Mouse (Mus musculus): ENCODE results near the gene Gm20696. TPM values are rescaled to one million over a fixed set of nuclear protein-coding genes. Genes with fewer than 3 reads are reported as not detected.
A peak's percentile ranks its signal among the peaks of the same experiment; 100 is the strongest.

The Gm20696 gene
- polyA plus RNA-seq, 1 experiment from 2014 or later = 0.99 TPM

- Histone ChIP-seq H3K4me3 (ENCODE audit: low read depth, low read length) (no peak overlapping the region), H3K4me1 (ENCODE audit: control insufficient read depth, insufficient read depth, low read length) (peaks cover 28% of the 10 kb centered on the region), H3K9ac (ENCODE audit: low read length) (no peak overlapping the region), H3K36me3 (ENCODE audit: control insufficient read depth, insufficient read depth, low read length) (no peaks in the 10 kb centered on the region), H3K27ac (ENCODE audit: low read depth, low read length) (no peak overlapping the region), H3K27me3 (replicated peaks; ENCODE audit: control insufficient read depth, insufficient read depth, low read length) (no peaks in the 10 kb centered on the region), H3K9me3 (replicated peaks; ENCODE audit: control insufficient read depth, low read length) (no peaks in the 10 kb centered on the region), H3K4me2 (ENCODE audit: low read length) (no peak overlapping the region)
- DNase-seq (ENCODE audit: low spot score) (no peak), ATAC-seq (no peak)
- 78% methylated on average over 7 of the region's 7 CpGs for WGBS
These were observed 287.4 kb downstream of the Gm20696 start for GRCm38 (mm10) chr6:99378997-99379710.

- no peaks in the 10 kb centered on the region for H3K27me3 ChIP-seq (replicated peaks; ENCODE audit: control insufficient read depth, insufficient read depth, low read length)
- H3K9ac ChIP-seq (ENCODE audit: low read length) = no peak overlapping the region
- H3K9me3 ChIP-seq (replicated peaks; ENCODE audit: control insufficient read depth, low read length) = no peaks in the 10 kb centered on the region
- whole genome bisulfite sequencing = 20% methylated on average over 4 of the region's 4 CpGs
- H3K36me3 ChIP-seq (ENCODE audit: control insufficient read depth, insufficient read depth, low read length) = no peaks in the 10 kb centered on the region
- H3K27ac ChIP-seq (ENCODE audit: low read depth, low read length) = no peak overlapping the region; the same call in 1 of the 2 replicates
- no peak overlapping the region for H3K4me3 ChIP-seq (ENCODE audit: low read depth, low read length)
- peaks cover 28% of the 10 kb centered on the region for H3K4me1 ChIP-seq (ENCODE audit: control insufficient read depth, insufficient read depth, low read length)
- H3K4me2 ChIP-seq (ENCODE audit: low read length) = no peak overlapping the region
- ATAC-seq (no peak), DNase-seq (ENCODE audit: low spot score) (peak; percentile 30)
These were observed 288.9 kb downstream of the Gm20696 start for GRCm38 (mm10) chr6:99377716-99378115.

GRCm38 (mm10) chr6:99377131-99377530, 289.5 kb downstream of the Gm20696 start:
- Histone ChIP-seq H3K36me3 (ENCODE audit: control insufficient read depth, insufficient read depth, low read length) (no peaks in the 10 kb centered on the region), H3K4me1 (ENCODE audit: control insufficient read depth, insufficient read depth, low read length) (peaks cover 28% of the 10 kb centered on the region), H3K27me3 (replicated peaks; ENCODE audit: control insufficient read depth, insufficient read depth, low read length) (no peaks in the 10 kb centered on the region), H3K9ac (ENCODE audit: low read length) (no peak overlapping the region), H3K4me2 (ENCODE audit: low read length) (no peak overlapping the region), H3K9me3 (replicated peaks; ENCODE audit: control insufficient read depth, low read length) (no peaks in the 10 kb centered on the region), H3K4me3 (ENCODE audit: low read depth, low read length) (no peak overlapping the region), H3K27ac (ENCODE audit: low read depth, low read length) (peak overlapping the region; percentile 48)
- DNase-seq (ENCODE audit: low spot score) (peak; percentile 62), ATAC-seq (0 out of 2 replicates have a peak, but pooled peaks have one; percentile 47)
- 59% methylated on average over 2 of the region's 2 CpGs for WGBS

- Histone ChIP-seq H3K9me3 (replicated peaks; ENCODE audit: control insufficient read depth, low read length) (no peaks in the 10 kb centered on the region), H3K4me2 (ENCODE audit: low read length) (no peak overlapping the region), H3K27ac (ENCODE audit: low read depth, low read length) (peak overlapping the region; percentile 58; the same call in 1 of the 2 replicates), H3K27me3 (replicated peaks; ENCODE audit: control insufficient read depth, insufficient read depth, low read length) (no peaks in the 10 kb centered on the region), H3K36me3 (ENCODE audit: control insufficient read depth, insufficient read depth, low read length) (no peaks in the 10 kb centered on the region), H3K9ac (ENCODE audit: low read length) (0 out of 2 replicates have a peak overlapping the region, but pooled peaks have one; percentile 25), H3K4me1 (ENCODE audit: control insufficient read depth, insufficient read depth, low read length) (peaks cover 28% of the 10 kb centered on the region), H3K4me3 (ENCODE audit: low read depth, low read length) (no peak overlapping the region)
- DNase-seq (ENCODE audit: low spot score) = peak; percentile 45
- WGBS = 76% methylated on average over 8 of the region's 8 CpGs
- ATAC-seq = no peak
These were observed 289.9 kb downstream of the Gm20696 start for GRCm38 (mm10) chr6:99376721-99377120.

GRCm38 (mm10) chr6:99375865-99376264, 290.7 kb downstream of the Gm20696 start:
- H3K36me3 ChIP-seq (ENCODE audit: control insufficient read depth, insufficient read depth, low read length) = no peaks in the 10 kb centered on the region
- H3K27me3 ChIP-seq (replicated peaks; ENCODE audit: control insufficient read depth, insufficient read depth, low read length) = no peaks in the 10 kb centered on the region
- peak overlapping the region; percentile 58; the same call in 1 of the 2 replicates for H3K27ac ChIP-seq (ENCODE audit: low read depth, low read length)
- H3K9ac ChIP-seq (ENCODE audit: low read length) = no peak overlapping the region
- H3K4me2 ChIP-seq (ENCODE audit: low read length) = no peak overlapping the region
- ATAC-seq (peak; percentile 68; the same call in 1 of the 2 replicates), DNase-seq (ENCODE audit: low spot score) (peak; percentile 46)
- 43% methylated on average over 6 of the region's 6 CpGs for WGBS
- no peak overlapping the region for H3K4me3 ChIP-seq (ENCODE audit: low read depth, low read length)
- H3K4me1 ChIP-seq (ENCODE audit: control insufficient read depth, insufficient read depth, low read length) = peaks cover 28% of the 10 kb centered on the region
- H3K9me3 ChIP-seq (replicated peaks; ENCODE audit: control insufficient read depth, low read length) = no peaks in the 10 kb centered on the region

- Histone ChIP-seq H3K27ac (ENCODE audit: low read depth, low read length) (no peak overlapping the region), H3K4me2 (ENCODE audit: low read length) (no peak overlapping the region), H3K36me3 (ENCODE audit: control insufficient read depth, insufficient read depth, low read length) (no peaks in the 10 kb centered on the region), H3K9ac (ENCODE audit: low read length) (no peak overlapping the region), H3K4me1 (ENCODE audit: control insufficient read depth, insufficient read depth, low read length) (peaks cover 28% of the 10 kb centered on the region), H3K9me3 (replicated peaks; ENCODE audit: control insufficient read depth, low read length) (no peaks in the 10 kb centered on the region), H3K27me3 (replicated peaks; ENCODE audit: control insufficient read depth, insufficient read depth, low read length) (no peaks in the 10 kb centered on the region), H3K4me3 (ENCODE audit: low read depth, low read length) (no peak overlapping the region)
- no peak for DNase-seq (ENCODE audit: low spot score)
- WGBS = 81% methylated on average over 4 of the region's 4 CpGs
- ATAC-seq = peak; percentile 37; the same call in 1 of the 2 replicates
These were observed 291.2 kb downstream of the Gm20696 start for GRCm38 (mm10) chr6:99375376-99375775.

- ATAC-seq = peak; percentile 26; the same call in 1 of the 2 replicates
- Histone ChIP-seq H3K9me3 (replicated peaks; ENCODE audit: control insufficient read depth, low read length) (no peaks in the 10 kb centered on the region), H3K27ac (ENCODE audit: low read depth, low read length) (no peak overlapping the region), H3K4me2 (ENCODE audit: low read length) (no peak overlapping the region), H3K4me1 (ENCODE audit: control insufficient read depth, insufficient read depth, low read length) (peaks cover 28% of the 10 kb centered on the region), H3K9ac (ENCODE audit: low read length) (no peak overlapping the region), H3K4me3 (ENCODE audit: low read depth, low read length) (no peak overlapping the region), H3K36me3 (ENCODE audit: control insufficient read depth, insufficient read depth, low read length) (no peaks in the 10 kb centered on the region), H3K27me3 (replicated peaks; ENCODE audit: control insufficient read depth, insufficient read depth, low read length) (no peaks in the 10 kb centered on the region)
- 53% methylated on average over 19 of the region's 19 CpGs for WGBS
- DNase-seq (ENCODE audit: low spot score) = peak; percentile 48
These were observed 291.9 kb downstream of the Gm20696 start for GRCm38 (mm10) chr6:99374448-99375271.

- H3K9ac ChIP-seq (ENCODE audit: low read length) = no peak overlapping the region
- no peak overlapping the region for H3K4me3 ChIP-seq (ENCODE audit: low read depth, low read length)
- H3K36me3 ChIP-seq (ENCODE audit: control insufficient read depth, insufficient read depth, low read length) = no peaks in the 10 kb centered on the region
- H3K9me3 ChIP-seq (replicated peaks; ENCODE audit: control insufficient read depth, low read length) = no peaks in the 10 kb centered on the region
- no peak for ATAC-seq
- H3K4me1 ChIP-seq (ENCODE audit: control insufficient read depth, insufficient read depth, low read length) = peaks cover 24% of the 10 kb centered on the region
- 95% methylated on average over 5 of the region's 5 CpGs for WGBS
- no peak for DNase-seq (ENCODE audit: low spot score)
- H3K27ac ChIP-seq (ENCODE audit: low read depth, low read length) = no peak overlapping the region
- no peaks in the 10 kb centered on the region for H3K27me3 ChIP-seq (replicated peaks; ENCODE audit: control insufficient read depth, insufficient read depth, low read length)
- H3K4me2 ChIP-seq (ENCODE audit: low read length) = no peak overlapping the region
These were observed 294.2 kb downstream of the Gm20696 start for GRCm38 (mm10) chr6:99372427-99372826.
